Mouse (Mus musculus) MEL (cell line): ENCODE results near the gene Tmem54. TPM values are rescaled to one million over a fixed set of nuclear protein-coding genes. Genes with fewer than 3 reads are reported as not detected.
A peak's percentile ranks its signal among the peaks of the same experiment; 100 is the strongest.

Experiments used
- DNase-seq: peaks from one replicate; pipeline ENCODE4 v3.0.0; 2011; ENCODE audit warnings: low read depth, low spot score
- H3K27ac ChIP-seq: 2 replicates; pipeline ENCODE4 v1.5.1; 2012; ENCODE audit warnings: low read depth, mild to moderate bottlenecking, control low read depth, low read length, moderate library complexity; ENCODE audit not compliant: control insufficient read depth
- H3K27me3 ChIP-seq, 2 experiments: fragments of 150-350 bp in 1 of 2; sonication (generic) in 1 of 2; 2 replicates each; pipeline ENCODE4 v1.6.1; 2012; ENCODE audit warnings: low read length in 2 of 2, mild to moderate bottlenecking in 2 of 2, improper control_type of control experiment in 1 of 2, moderate library complexity in 1 of 2; ENCODE audit not compliant: insufficient read depth in 2 of 2, control insufficient read depth in 1 of 2
- H3K36me3 ChIP-seq, 2 experiments: 2 replicates each; pipeline ENCODE4 v1.6.1; 2012 to 2014; ENCODE audit warnings: low read length in 2 of 2, improper control_type of control experiment in 1 of 2, inconsistent platforms in 1 of 2, mild to moderate bottlenecking in 1 of 2; ENCODE audit not compliant: insufficient read depth in 2 of 2, control insufficient read depth in 1 of 2
- H3K4me1 ChIP-seq, 2 experiments: fragments of 150-350 bp in 1 of 2; sonication (generic) in 1 of 2; 2 replicates each; pipeline ENCODE4 v1.6.1; 2012; ENCODE audit warnings: low read length in 2 of 2, improper control_type of control experiment in 1 of 2, mild to moderate bottlenecking in 1 of 2; ENCODE audit not compliant: insufficient read depth in 2 of 2, control insufficient read depth in 1 of 2
- H3K4me3 ChIP-seq, 2 experiments: fragments of 150-350 bp in 1 of 2; sonication (generic) in 1 of 2; 2 replicates each; pipeline ENCODE4 v1.5.1; 2012; ENCODE audit warnings: low read depth in 2 of 2, low read length in 2 of 2, mild to moderate bottlenecking in 2 of 2, moderate library complexity in 2 of 2, control low read depth in 1 of 2, improper control_type of control experiment in 1 of 2; ENCODE audit not compliant: control insufficient read depth in 1 of 2, insufficient read depth in 1 of 2
- H3K79me2 ChIP-seq: 2 replicates; pipeline ENCODE4 v1.6.1; 2012; ENCODE audit warnings: mild to moderate bottlenecking, low read length, moderate library complexity; ENCODE audit not compliant: control insufficient read depth, poor library complexity, insufficient read depth
- H3K9ac ChIP-seq: 2 replicates; pipeline ENCODE4 v1.6.1; 2012; ENCODE audit warnings: low read depth, mild to moderate bottlenecking, control low read depth, low read length, moderate library complexity; ENCODE audit not compliant: control insufficient read depth, poor library complexity, severe bottlenecking
- H3K9me3 ChIP-seq: fragments of 150-350 bp; sonication (generic); replicated peaks from 2 replicates; pipeline ENCODE4 v1.6.1; 2012; ENCODE audit warnings: mild to moderate bottlenecking, low read length, improper control_type of control experiment, moderate library complexity; ENCODE audit not compliant: insufficient read depth
- CHD1 ChIP-seq: IDR thresholded peaks from 2 replicates; pipeline ENCODE4 v1.6.1; 2012; ENCODE audit warnings: low read depth, mild to moderate bottlenecking, inconsistent platforms, low read length, improper control_type of control experiment
- CTCF ChIP-seq, 3 experiments: IDR thresholded peaks in 2 of 3; conservative IDR thresholded peaks in 1 of 3; 2 replicates each; pipeline ENCODE4 v1.5.1; 2011 to 2012; ENCODE audit warnings: low read length in 3 of 3, low read depth in 2 of 3, mild to moderate bottlenecking in 2 of 3, improper control_type of control experiment in 1 of 3, inconsistent platforms in 1 of 3, mixed read lengths in 1 of 3, moderate library complexity in 1 of 3; ENCODE audit not compliant: control insufficient read depth in 1 of 3, insufficient read depth in 1 of 3, poor library complexity in 1 of 3, severe bottlenecking in 1 of 3
- E2F4 ChIP-seq: IDR thresholded peaks from 2 replicates; pipeline ENCODE4 v1.6.1; 2011; ENCODE audit warnings: low read depth, low read length, improper control_type of control experiment, borderline replicate concordance
- ELF1 ChIP-seq: IDR thresholded peaks from 2 replicates; pipeline ENCODE4 v1.6.1; 2014; ENCODE audit warnings: low read depth, mild to moderate bottlenecking, inconsistent platforms, low read length, improper control_type of control experiment, moderate library complexity
- GABPA ChIP-seq: IDR thresholded peaks from 2 replicates; pipeline ENCODE4 v1.6.1; 2012; ENCODE audit warnings: low read depth, mild to moderate bottlenecking, inconsistent platforms, low read length, improper control_type of control experiment, moderate library complexity
- JUND ChIP-seq: IDR thresholded peaks from 2 replicates; pipeline ENCODE4 v1.6.1; 2011; ENCODE audit warnings: low read depth, mild to moderate bottlenecking, improper control_type of control experiment, low read length
- MAFK ChIP-seq: IDR thresholded peaks from 2 replicates; pipeline ENCODE4 v1.6.1; 2011; ENCODE audit warnings: low read depth, mild to moderate bottlenecking, low read length, improper control_type of control experiment, borderline replicate concordance
- MAX ChIP-seq: IDR thresholded peaks from 2 replicates; pipeline ENCODE4 v1.6.1; 2011; ENCODE audit warnings: low read length, improper control_type of control experiment
- MAZ ChIP-seq: IDR thresholded peaks from 2 replicates; pipeline ENCODE4 v1.6.1; 2012; ENCODE audit warnings: low read depth, mild to moderate bottlenecking, inconsistent platforms, low read length, improper control_type of control experiment
- MEF2A ChIP-seq: IDR thresholded peaks from 2 replicates; pipeline ENCODE4 v1.6.1; 2014; ENCODE audit warnings: low read depth, mild to moderate bottlenecking, inconsistent platforms, low read length, improper control_type of control experiment; ENCODE audit not compliant: poor library complexity, insufficient replicate concordance, severe bottlenecking; ENCODE audit errors: extremely low read depth
- MYB ChIP-seq: IDR thresholded peaks from 2 replicates; pipeline ENCODE4 v1.6.1; 2011; ENCODE audit warnings: mild to moderate bottlenecking, low read depth, low read length, improper control_type of control experiment
- NRF1 ChIP-seq: IDR thresholded peaks from 2 replicates; pipeline ENCODE4 v1.6.1; 2014; ENCODE audit warnings: low read depth, mild to moderate bottlenecking, inconsistent platforms, low read length, improper control_type of control experiment, moderate library complexity; ENCODE audit not compliant: poor library complexity, insufficient read depth, severe bottlenecking
- POLR2A ChIP-seq, 2 experiments: IDR thresholded peaks; 2 replicates each; pipeline ENCODE4 v1.6.1; 2011 to 2012; ENCODE audit warnings: low read length in 2 of 2, mild to moderate bottlenecking in 2 of 2, control low read depth in 1 of 2, improper control_type of control experiment in 1 of 2, low read depth in 1 of 2, moderate library complexity in 1 of 2; ENCODE audit not compliant: control insufficient read depth in 1 of 2, insufficient read depth in 1 of 2, poor library complexity in 1 of 2
- POLR2AphosphoS2 ChIP-seq: IDR thresholded peaks from 2 replicates; pipeline ENCODE4 v1.6.1; 2011; ENCODE audit warnings: low read length, improper control_type of control experiment
- POLR2AphosphoS5 ChIP-seq: IDR thresholded peaks from 2 replicates; pipeline ENCODE4 v1.6.1; 2012; ENCODE audit warnings: low read depth, borderline replicate concordance, mild to moderate bottlenecking, inconsistent platforms, low read length, moderate library complexity, mixed read lengths
- RAD21 ChIP-seq: IDR thresholded peaks from 2 replicates; pipeline ENCODE4 v1.6.1; 2011; ENCODE audit warnings: mild to moderate bottlenecking, low read depth, low read length, improper control_type of control experiment
- RCOR1 ChIP-seq: IDR thresholded peaks from 2 replicates; pipeline ENCODE4 v1.6.1; 2012; ENCODE audit warnings: low read depth, mild to moderate bottlenecking, inconsistent platforms, low read length, improper control_type of control experiment
- SMC3 ChIP-seq: IDR thresholded peaks from 2 replicates; pipeline ENCODE4 v1.6.1; 2011; ENCODE audit warnings: low read depth, low read length, improper control_type of control experiment
- TAL1 ChIP-seq: IDR thresholded peaks from 2 replicates; pipeline ENCODE4 v1.6.1; 2012; ENCODE audit warnings: mild to moderate bottlenecking, inconsistent platforms, low read length, moderate library complexity, mixed read lengths
- TBP ChIP-seq: IDR thresholded peaks from 2 replicates; pipeline ENCODE4 v1.8.0; 2011; ENCODE audit warnings: low read depth, low read length, improper control_type of control experiment
- TCF12 ChIP-seq: IDR thresholded peaks from 2 replicates; pipeline ENCODE4 v1.6.1; 2014; ENCODE audit warnings: low read depth, mild to moderate bottlenecking, inconsistent platforms, low read length, improper control_type of control experiment, moderate library complexity
- UBTF ChIP-seq: IDR thresholded peaks from 2 replicates; pipeline ENCODE4 v1.6.1; 2012; ENCODE audit warnings: low read depth, mild to moderate bottlenecking, inconsistent platforms, low read length, improper control_type of control experiment, moderate library complexity, borderline replicate concordance; ENCODE audit not compliant: insufficient read depth
- USF1 ChIP-seq: IDR thresholded peaks from 2 replicates; pipeline ENCODE4 v1.6.1; 2014; ENCODE audit warnings: low read depth, mild to moderate bottlenecking, inconsistent platforms, low read length, improper control_type of control experiment, moderate library complexity
- ZKSCAN1 ChIP-seq: IDR thresholded peaks from 2 replicates; pipeline ENCODE4 v1.6.1; 2012; ENCODE audit warnings: low read depth, mild to moderate bottlenecking, inconsistent platforms, low read length, improper control_type of control experiment, moderate library complexity
- polyA plus RNA-seq, 2 experiments: library from polyadenylated mRNA; stranded (reverse) in 1 of 2; unstranded in 1 of 2; fragments of >175 nt in 1 of 2; fragments of >200 nt in 1 of 2; gene quantifications; 2 replicates each; pipeline versions ENCODE4 v1.2.1 to v1.2.4; 2012; ENCODE audit warnings: low replicate concordance in 2 of 2, low read depth in 1 of 2; ENCODE audit not compliant: insufficient read length in 2 of 2, insufficient read depth in 1 of 2, missing spikeins in 1 of 2
- total RNA-seq: library from RNA; depleted of rRNA; stranded (reverse); fragments of 300-350 nt; gene quantifications from 2 replicates; pipeline ENCODE4 v1.2.3, GENCODE M21; 2012

The Tmem54 gene
- total and polyA plus RNA-seq, 3 experiments: not detected

DNA sequence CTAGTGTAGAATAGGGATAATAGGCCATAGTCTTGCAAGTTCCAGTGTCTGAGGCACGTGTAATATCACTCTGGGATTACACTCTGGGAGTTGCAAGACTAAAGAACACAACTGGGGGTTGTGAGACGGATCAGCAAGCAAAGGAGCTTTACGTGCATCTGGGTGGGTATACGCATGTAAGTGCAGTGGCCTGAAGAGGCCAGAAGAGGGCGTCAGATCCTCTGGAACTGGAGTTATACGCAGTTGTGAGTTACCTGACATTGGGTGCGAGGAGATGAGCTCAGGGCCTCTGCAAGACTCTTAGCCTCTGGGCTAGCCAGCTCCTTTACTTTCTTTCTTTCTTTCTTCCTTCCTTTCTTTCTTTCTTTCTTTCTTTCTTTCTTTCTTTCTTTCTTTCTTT is 8.3 kb upstream of the Tmem54 start:
- no peaks in the 10 kb centered on the region for H3K79me2 ChIP-seq
- no peak overlapping the region for H3K27ac ChIP-seq
- peak; percentile 21 for DNase-seq
- peaks cover 0 to 2% of the 10 kb centered on the region in 2 experiments; a peak in 2 of 4 replicates for H3K27me3 ChIP-seq
- peak; percentile 22; the same call in 1 of the 2 replicates for TF ChIP-seq SMC3
- no peak for TF ChIP-seq MYB
- no peak for TF ChIP-seq UBTF
- TF ChIP-seq RAD21: peak; percentile 21
- TF ChIP-seq TBP: no peak
- TF ChIP-seq POLR2A (IDR thresholded peaks at IDR 0.05; ENCODE audit: control insufficient read depth in 1 of 2, insufficient read depth in 1 of 2, low read depth in 1 of 2, low read length in 2 of 2, poor library complexity in 1 of 2): no peak
- no peak for TF ChIP-seq GABPA
- TF ChIP-seq RCOR1: no peak
- TF ChIP-seq TAL1: no peak
- TF ChIP-seq MAX: no peak
- no peak for TF ChIP-seq MAZ
- no peak for TF ChIP-seq POLR2AphosphoS2
- peak; percentile 25 to 34 (median 30); a peak in 4 of 6 replicates for TF ChIP-seq CTCF (IDR thresholded peaks at IDR 0.05 in 2 of 3, conservative IDR thresholded peaks at IDR 0.05 in 1 of 3; ENCODE audit: control insufficient read depth in 1 of 3, insufficient read depth in 1 of 3, low read depth in 2 of 3, low read length in 3 of 3, poor library complexity in 1 of 3, severe bottlenecking in 1 of 3)
- no peak for TF ChIP-seq ZKSCAN1
- no peaks in the 10 kb centered on the region for H3K9me3 ChIP-seq
- no peak overlapping the region for H3K4me3 ChIP-seq
- H3K36me3 ChIP-seq: no peaks in the 10 kb centered on the region
- H3K4me1 ChIP-seq: no peaks in the 10 kb centered on the region
- no peak overlapping the region for H3K9ac ChIP-seq

DNA sequence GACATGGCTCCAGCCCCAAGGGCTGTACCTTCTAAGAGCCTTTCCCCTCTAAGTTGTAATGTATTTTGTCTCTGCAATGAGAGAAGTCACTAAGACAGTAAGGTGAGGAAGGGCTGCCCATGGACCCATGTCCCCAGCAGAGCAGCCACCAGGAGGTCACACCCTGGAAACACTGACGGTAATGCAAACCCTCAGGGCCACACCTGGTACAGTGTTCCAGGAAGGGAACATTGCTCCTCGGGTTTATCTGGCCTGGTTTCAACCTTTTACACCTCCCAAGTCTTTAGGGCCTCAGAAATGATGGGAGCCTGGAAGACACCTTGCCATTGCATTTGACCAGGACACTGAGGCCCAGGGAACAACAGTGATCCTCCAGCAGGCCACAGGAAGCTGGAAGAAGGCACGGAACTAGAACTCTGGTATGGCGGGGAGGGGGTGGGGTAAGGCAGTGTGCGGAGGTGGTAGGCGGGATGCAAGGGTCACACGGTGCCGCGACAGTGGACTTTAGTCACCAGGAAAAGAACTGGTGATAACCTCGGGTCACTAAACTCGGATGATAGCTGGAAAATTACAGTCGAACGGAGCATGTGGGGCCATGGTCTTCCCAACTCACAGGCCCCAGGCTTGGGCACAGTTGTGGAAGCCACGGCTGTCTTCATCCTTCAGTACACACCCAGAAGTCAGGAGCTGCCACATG is 3.1 kb upstream of the Tmem54 start:
- Histone ChIP-seq H3K4me3 (no peak overlapping the region), H3K4me1 (no peaks in the 10 kb centered on the region), H3K36me3 (no peaks in the 10 kb centered on the region), H3K79me2 (no peaks in the 10 kb centered on the region), H3K27me3 (peaks cover 0 to under 1% of the 10 kb centered on the region in 2 experiments; a peak in 1 of 4 replicates), H3K27ac (no peak overlapping the region), H3K9ac (no peak overlapping the region), H3K9me3 (no peaks in the 10 kb centered on the region)
- DNase-seq: no peak
- no peak for TF ChIP-seq MAX
- TF ChIP-seq MAFK: no peak
- no peak for TF ChIP-seq TCF12
- TF ChIP-seq RAD21: no peak
- TF ChIP-seq JUND: no peak
- no peak for TF ChIP-seq USF1
- no peak for TF ChIP-seq RCOR1
- no peak for TF ChIP-seq TAL1
- TF ChIP-seq NRF1: no peak
- TF ChIP-seq TBP: no peak
- TF ChIP-seq E2F4: no peak
- no peak for TF ChIP-seq MYB
- TF ChIP-seq MEF2A: no peak
- no peak for TF ChIP-seq POLR2A (IDR thresholded peaks at IDR 0.05; ENCODE audit: control insufficient read depth in 1 of 2, insufficient read depth in 1 of 2, low read depth in 1 of 2, low read length in 2 of 2, poor library complexity in 1 of 2)
- no peak for TF ChIP-seq ELF1
- no peak for TF ChIP-seq CHD1
- TF ChIP-seq GABPA: no peak
- no peak for TF ChIP-seq SMC3
- no peak for TF ChIP-seq POLR2AphosphoS5
